Mouse (Mus musculus): ENCODE measurements around the gene Gm20777.
"Not testable (repeated sequence)": the region's sequence is repeated elsewhere in the genome, so short reads cannot be mapped to it uniquely, and the experiment has no call there.

Gene Gm20777

DNA sequence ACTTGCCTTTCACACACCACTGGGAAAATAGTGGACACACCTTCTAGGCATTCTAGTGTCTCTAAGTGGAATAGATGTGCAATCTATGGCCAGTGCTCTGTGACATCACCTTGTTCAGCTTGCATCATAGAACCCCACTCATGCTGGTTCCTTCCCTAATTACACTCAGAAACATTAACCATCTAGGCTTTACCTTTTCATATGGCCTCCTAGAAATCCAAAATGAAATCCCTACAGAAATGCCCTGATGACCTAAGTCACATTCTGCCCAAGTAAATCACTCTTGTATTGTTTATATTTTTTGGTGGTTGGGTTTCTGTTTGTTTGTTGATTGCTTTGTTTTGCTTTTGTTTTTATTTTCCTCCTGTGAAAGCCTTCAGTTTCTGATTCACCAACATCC lies at the start of gene Gm20777:
TSS of gene Gm20777 (minus strand) at position 101 of the 400 bp plus-strand sequence.
- not testable (repeated sequence) for DNase-seq

DNA sequence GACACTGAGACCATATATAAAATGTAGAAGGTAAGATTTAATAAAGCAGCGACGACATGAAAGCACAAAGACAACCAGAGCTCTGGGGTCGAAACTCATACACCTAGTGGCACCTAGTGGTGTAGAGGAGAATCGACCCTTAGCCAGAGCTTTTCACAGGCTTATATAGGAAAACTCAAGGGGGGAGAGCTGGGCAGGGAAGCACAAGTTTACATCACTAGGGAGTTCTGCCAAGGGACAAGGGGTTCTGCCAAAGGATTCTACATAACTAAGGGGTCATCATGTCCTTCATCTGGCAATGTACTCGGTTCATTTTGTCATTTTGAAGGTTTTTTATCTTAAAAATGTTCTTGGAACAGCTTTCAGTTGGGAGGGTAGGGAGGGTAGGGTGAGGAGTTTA lies 42.7 kb downstream of the Gm20777 start:
- DNase-seq = peak in 1 of 2 experiments; percentile 3

DNA sequence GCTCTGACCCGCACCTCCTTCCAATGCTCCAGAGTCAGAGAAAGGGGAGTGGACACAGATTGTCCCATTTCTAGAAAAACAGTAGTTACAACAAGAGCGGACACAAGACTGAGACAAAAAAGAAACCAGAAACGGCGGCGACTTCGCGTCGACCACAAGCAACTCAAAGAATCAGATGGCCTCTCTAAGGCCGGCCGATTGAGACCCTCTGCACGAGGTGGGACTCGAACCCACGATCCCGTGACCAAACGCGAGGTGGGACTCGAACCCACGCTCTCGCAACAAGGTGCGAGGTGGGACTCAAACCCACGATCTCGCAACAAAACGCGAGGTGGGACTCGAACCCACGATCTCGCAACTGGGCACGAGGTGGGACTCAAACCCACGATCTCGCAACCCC lies 43.5 kb downstream of the Gm20777 start:
- DNase-seq = peak in 1 of 2 experiments; percentile 0

DNA sequence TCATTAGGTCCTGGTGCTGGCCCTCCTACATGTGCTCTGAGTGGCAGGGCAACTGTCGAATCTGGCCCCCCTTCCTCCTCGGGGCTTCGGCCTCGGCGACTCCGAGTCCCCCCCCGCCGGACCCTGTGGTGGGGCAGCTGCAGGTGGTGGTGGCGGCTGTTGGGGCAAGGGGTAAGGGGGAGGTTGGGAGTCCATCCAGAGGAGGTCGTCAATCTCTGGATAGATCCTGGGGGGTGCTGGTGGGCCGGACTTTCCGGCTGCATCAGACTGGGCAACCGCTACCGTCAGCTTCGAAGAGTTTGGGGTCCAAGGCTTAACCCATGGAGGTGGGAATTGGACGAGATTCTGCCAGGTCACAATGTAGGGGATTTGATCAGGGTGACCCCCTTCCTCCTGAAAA lies 44.0 kb downstream of the Gm20777 start:
- peak in 1 of 2 experiments; percentile 8 for DNase-seq

DNA sequence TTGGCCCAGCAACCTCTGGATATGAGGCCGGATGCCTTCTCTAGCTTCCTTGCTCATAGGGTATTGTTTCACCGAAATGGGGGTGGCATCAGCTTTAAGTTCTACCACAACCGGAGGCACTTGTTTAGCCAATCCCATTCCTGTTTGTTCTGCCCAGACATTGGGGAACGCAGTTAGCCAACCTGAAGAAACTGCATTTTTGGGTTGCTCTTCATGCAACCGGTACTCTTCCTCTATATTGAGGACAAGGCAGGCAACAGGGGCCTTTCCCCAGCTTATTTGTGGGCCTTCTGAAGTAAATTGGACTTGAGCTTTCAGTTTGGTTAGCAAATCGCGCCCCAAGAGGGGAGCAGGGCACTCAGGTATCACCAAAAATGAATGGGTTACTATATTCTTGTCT lies 45.6 kb downstream of the Gm20777 start:
- peak in 1 of 2 experiments; percentile 1 for DNase-seq
